Mouse (Mus musculus) liver, embryonic 16.5 days (tissue): ENCODE results near the gene Tbc1d5. TPM values are rescaled to one million over a fixed set of nuclear protein-coding genes. Genes with fewer than 3 reads are reported as not detected.

Source experiments
- ATAC-seq: fragments of 200-750 bp; cut with Nextera tagmentation; 2 replicates; pipeline ENCODE4 v1.8.0; 2017; ENCODE audit warnings: low read depth, mild to moderate bottlenecking, moderate number of reproducible peaks, moderate library complexity
- H3K27ac ChIP-seq: fragments of 300-500 bp; sonication (generic); 2 replicates; pipeline ENCODE4 v1.5.1; 2014; ENCODE audit warnings: mild to moderate bottlenecking, low read length
- H3K27me3 ChIP-seq: fragments of 300-500 bp; sonication (generic); 2 replicates; pipeline ENCODE4 v1.6.1; 2014; ENCODE audit warnings: low read depth, low read length, mixed read lengths; ENCODE audit not compliant: control insufficient read depth, insufficient read depth
- H3K36me3 ChIP-seq: fragments of 300-500 bp; sonication (generic); 2 replicates; pipeline ENCODE4 v1.6.1; 2014; ENCODE audit warnings: mild to moderate bottlenecking; ENCODE audit not compliant: control insufficient read depth, insufficient read depth
- H3K4me1 ChIP-seq: fragments of 300-500 bp; sonication (generic); 2 replicates; pipeline ENCODE4 v1.6.1; 2014; ENCODE audit warnings: low read depth, low read length, mixed read lengths; ENCODE audit not compliant: control insufficient read depth
- H3K4me2 ChIP-seq: fragments of 300-500 bp; sonication (generic); 2 replicates; pipeline ENCODE4 v1.6.1; 2014; ENCODE audit warnings: low read depth, low read length, mixed read lengths
- H3K4me3 ChIP-seq: fragments of 300-500 bp; sonication (generic); 2 replicates; pipeline ENCODE4 v1.5.1; 2014; ENCODE audit warnings: low read depth, mild to moderate bottlenecking, low read length
- H3K9ac ChIP-seq: fragments of 300-500 bp; sonication (generic); 2 replicates; pipeline ENCODE4 v1.6.1; 2014; ENCODE audit warnings: low read depth, low read length
- H3K9me3 ChIP-seq: fragments of 300-500 bp; sonication (generic); replicated peaks from 2 replicates; pipeline ENCODE4 v1.6.1; 2016; ENCODE audit warnings: low read length; ENCODE audit not compliant: control insufficient read depth
- WGBS: fragments of 180-500 bp; shearing (Covaris S2); extraction: QIAGEN DNeasy Blood & Tissue Kit; methylation state at CpG from one replicate; pipeline ENCODE4 v1.1.7; 2014; ENCODE audit not compliant: insufficient replicate concordance; 5-methylcytosine and 5-hydroxymethylcytosine counted together
- polyA plus RNA-seq: library from polyadenylated mRNA; unstranded; fragments of >200 nt; fragmentation: Nextera tagmentation; extraction: Ambion mirVana; gene quantifications from 2 replicates; pipeline ENCODE4 v1.2.1, GENCODE M21; 2015

Tbc1d5 gene
- polyA plus RNA-seq, 1 experiment from 2014 or later: 4.3 TPM

DNA sequence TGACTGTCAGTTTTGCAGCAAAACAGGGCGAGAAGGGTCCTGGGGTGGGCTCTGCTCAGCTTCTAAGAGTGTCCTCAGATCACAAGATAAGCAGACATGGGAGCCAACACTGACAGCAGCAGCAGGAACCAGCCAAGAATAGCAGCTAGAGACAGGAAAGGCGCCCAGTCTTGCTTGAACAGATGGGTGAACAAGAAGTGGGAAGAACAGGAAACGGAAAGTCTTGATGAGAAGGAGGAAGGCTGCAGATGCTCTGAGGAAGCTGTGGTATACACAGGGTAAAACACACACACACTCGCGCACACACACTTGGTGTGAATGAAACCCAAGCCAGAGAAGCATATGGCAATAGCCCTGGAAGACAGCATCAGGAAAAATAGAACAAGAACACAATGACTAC lies 415.7 kb downstream of the Tbc1d5 start:
- H3K4me2 ChIP-seq: no peak overlapping the region
- H3K9me3 ChIP-seq: no peaks in the 10 kb centered on the region
- no peaks in the 10 kb centered on the region for H3K4me1 ChIP-seq
- no peaks in the 10 kb centered on the region for H3K27me3 ChIP-seq
- H3K4me3 ChIP-seq: no peak overlapping the region
- no peak overlapping the region for H3K9ac ChIP-seq
- whole genome bisulfite sequencing: 24% methylated on average over 5 of the region's 5 CpGs
- ATAC-seq: no peak; the same call in 1 of the 2 replicates
- no peaks in the 10 kb centered on the region for H3K36me3 ChIP-seq
- no peak overlapping the region for H3K27ac ChIP-seq

DNA sequence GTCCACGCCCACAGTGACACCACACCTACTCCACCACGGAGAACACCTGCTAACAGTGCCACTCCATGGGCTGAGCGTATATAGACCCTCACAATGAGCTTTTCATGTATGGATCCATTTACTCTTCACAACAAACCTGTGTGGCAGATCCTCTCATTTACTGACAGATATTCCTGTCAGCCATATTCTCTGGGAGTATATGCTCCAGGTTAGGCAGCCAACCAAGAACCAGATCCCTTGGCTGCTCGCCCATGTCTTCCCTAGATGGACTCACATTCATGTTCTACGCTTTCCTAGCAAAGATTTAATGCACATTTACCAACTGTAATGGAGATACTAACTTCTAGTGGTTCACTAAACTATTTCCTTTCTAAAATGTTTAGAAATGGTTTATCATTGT lies 416.9 kb downstream of the Tbc1d5 start:
- Histone ChIP-seq H3K4me3 (no peak overlapping the region), H3K9ac (no peak overlapping the region), H3K36me3 (no peaks in the 10 kb centered on the region), H3K9me3 (no peaks in the 10 kb centered on the region), H3K4me2 (no peak overlapping the region), H3K27ac (no peak overlapping the region), H3K4me1 (no peaks in the 10 kb centered on the region), H3K27me3 (no peaks in the 10 kb centered on the region)
- 58% methylated on average over 5 of the region's 5 CpGs for WGBS
- no peak for ATAC-seq

DNA sequence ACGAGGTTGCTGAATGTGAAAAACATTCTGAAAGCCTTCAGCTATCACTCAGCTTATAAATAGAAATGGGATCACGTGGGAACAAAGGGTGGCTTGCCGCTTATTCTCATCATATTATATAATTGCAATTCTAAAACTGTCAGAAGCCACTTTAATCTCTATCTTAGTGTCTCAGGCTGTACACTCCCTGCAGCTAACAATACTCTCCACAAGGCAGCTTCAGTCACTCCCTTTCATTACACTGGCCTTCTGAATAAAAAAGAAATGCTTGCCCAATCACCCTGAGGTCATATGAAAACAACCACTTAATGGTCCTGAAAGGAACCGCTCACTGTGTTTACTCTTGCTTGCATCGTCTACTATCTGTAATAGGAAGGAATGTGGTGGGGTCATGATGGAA lies 418.1 kb downstream of the Tbc1d5 start:
- Histone ChIP-seq H3K27me3 (no peaks in the 10 kb centered on the region), H3K9me3 (no peaks in the 10 kb centered on the region), H3K36me3 (no peaks in the 10 kb centered on the region), H3K27ac (no peak overlapping the region), H3K9ac (no peak overlapping the region), H3K4me1 (no peaks in the 10 kb centered on the region), H3K4me2 (no peak overlapping the region), H3K4me3 (no peak overlapping the region)
- WGBS: 55% methylated on average over 5 of the region's 5 CpGs
- no peak for ATAC-seq

DNA sequence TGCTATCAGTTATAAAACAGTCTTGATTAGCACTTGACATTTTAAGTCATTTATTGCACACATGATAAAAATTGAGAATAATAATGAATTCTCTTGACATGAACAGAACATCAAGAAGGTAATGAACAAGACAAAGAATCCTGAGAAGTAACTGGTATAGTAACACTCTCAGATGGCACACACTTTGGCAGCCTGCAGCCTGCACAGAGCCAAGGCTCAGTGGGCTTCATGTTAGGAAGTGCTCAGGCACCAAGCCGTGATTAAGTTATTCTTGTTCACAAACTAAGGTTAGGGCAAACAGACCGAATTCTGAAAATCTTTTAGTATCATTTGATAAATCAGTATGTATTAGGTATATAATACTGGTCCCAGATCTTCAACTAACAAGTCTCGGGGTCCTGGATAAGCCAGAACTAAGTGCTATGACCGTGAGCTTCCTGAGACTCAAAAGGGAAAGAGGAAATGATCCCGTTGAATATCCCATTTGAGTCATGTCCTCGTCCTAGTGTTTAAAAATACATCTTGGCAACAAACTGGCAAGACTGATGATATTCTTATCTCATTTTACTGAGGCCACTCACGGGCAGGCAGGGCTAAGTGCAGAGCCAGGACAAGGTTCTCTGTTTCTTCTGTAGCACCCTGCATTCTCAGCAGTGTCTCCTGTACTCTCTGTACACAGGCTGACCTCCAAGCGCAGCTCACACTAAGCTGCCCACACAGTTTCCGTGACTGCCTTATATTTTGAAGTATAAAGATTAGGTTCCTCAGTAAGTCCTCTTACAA lies 425.6 kb downstream of the Tbc1d5 start:
- no peak overlapping the region for H3K9ac ChIP-seq
- no peak overlapping the region for H3K27ac ChIP-seq
- no peaks in the 10 kb centered on the region for H3K36me3 ChIP-seq
- H3K4me3 ChIP-seq: no peak overlapping the region
- H3K4me1 ChIP-seq: no peaks in the 10 kb centered on the region
- ATAC-seq: peak; percentile 30; the same call in 1 of the 2 replicates
- WGBS: 48% methylated on average over 9 of the region's 9 CpGs
- no peak overlapping the region for H3K4me2 ChIP-seq
- no peaks in the 10 kb centered on the region for H3K27me3 ChIP-seq
- H3K9me3 ChIP-seq: no peaks in the 10 kb centered on the region

DNA sequence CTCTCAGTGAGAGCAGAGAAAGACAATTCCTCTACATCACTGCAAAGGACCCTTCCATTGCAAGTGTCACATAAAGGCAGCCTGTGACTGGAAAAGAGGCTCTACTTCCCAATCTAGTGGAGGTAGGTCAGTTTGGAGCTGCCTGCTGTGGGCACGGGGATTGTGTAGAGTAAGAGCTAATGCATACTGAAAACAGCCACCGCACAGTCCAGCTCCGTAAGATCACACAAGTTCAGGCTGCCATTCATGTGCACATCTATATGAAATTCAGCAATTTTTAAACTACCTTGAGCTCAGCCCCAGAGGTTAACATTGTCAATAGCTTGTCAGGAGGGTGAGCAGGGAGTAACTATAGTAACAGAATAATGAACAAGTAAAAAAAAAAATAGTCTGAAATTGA lies 426.4 kb downstream of the Tbc1d5 start:
- Histone ChIP-seq H3K9ac (no peak overlapping the region), H3K27me3 (no peaks in the 10 kb centered on the region), H3K4me3 (no peak overlapping the region), H3K27ac (no peak overlapping the region), H3K9me3 (no peaks in the 10 kb centered on the region), H3K4me1 (no peaks in the 10 kb centered on the region), H3K4me2 (no peak overlapping the region), H3K36me3 (no peaks in the 10 kb centered on the region)
- WGBS: 89% methylated on average over 3 of the region's 3 CpGs
- ATAC-seq: no peak

DNA sequence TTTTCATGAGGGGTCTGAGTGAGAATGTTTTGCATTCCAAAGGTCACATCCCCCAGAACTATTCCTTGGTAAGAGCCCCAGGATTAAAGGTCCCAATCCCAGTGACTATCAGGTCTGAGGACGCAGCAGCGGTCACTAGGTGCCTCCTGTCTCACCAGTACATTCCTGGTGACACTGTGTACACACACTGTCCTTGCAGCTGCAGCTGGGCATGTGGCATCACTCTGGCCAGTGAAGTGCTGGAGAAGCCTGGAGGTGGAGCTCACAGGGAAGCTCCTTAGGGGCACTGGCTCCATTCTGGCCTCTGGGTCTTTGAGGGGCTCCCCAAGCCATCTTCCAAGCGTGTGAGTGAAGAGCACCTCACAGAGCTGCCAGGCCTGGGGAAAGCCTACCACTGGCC lies 427.2 kb downstream of the Tbc1d5 start:
- no peaks in the 10 kb centered on the region for H3K9me3 ChIP-seq
- H3K27ac ChIP-seq: no peak overlapping the region
- WGBS: 77% methylated on average over 3 of the region's 3 CpGs
- no peaks in the 10 kb centered on the region for H3K36me3 ChIP-seq
- H3K4me3 ChIP-seq: no peak overlapping the region
- no peak overlapping the region for H3K9ac ChIP-seq
- no peak for ATAC-seq
- no peaks in the 10 kb centered on the region for H3K4me1 ChIP-seq
- H3K27me3 ChIP-seq: no peaks in the 10 kb centered on the region
- no peak overlapping the region for H3K4me2 ChIP-seq

DNA sequence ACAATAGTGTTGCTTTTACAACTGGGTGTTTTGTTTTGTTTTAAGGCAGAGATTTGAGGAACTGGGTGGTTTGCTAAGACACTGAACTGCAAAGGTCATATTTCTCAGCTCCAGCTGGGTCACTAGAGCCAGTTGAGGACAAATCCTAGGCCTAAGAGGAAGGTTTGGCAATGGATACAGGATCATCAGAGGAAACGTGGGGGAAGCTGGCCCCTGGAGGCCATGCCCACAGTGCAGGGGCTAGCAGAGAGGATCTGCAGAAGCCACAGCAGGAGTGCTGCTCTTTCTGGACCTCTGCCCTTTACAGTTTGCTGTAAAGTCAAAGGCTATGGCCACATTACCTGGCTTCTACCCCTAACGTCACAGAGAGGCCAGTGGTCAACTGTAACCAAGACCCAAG lies 428.3 kb downstream of the Tbc1d5 start:
- H3K4me3 ChIP-seq: no peak overlapping the region
- 46% methylated on average over 2 of the region's 2 CpGs for WGBS
- H3K9ac ChIP-seq: no peak overlapping the region
- no peaks in the 10 kb centered on the region for H3K27me3 ChIP-seq
- no peaks in the 10 kb centered on the region for H3K4me1 ChIP-seq
- no peak for ATAC-seq
- H3K27ac ChIP-seq: no peak overlapping the region
- no peak overlapping the region for H3K4me2 ChIP-seq
- H3K9me3 ChIP-seq: no peaks in the 10 kb centered on the region
- H3K36me3 ChIP-seq: no peaks in the 10 kb centered on the region

DNA sequence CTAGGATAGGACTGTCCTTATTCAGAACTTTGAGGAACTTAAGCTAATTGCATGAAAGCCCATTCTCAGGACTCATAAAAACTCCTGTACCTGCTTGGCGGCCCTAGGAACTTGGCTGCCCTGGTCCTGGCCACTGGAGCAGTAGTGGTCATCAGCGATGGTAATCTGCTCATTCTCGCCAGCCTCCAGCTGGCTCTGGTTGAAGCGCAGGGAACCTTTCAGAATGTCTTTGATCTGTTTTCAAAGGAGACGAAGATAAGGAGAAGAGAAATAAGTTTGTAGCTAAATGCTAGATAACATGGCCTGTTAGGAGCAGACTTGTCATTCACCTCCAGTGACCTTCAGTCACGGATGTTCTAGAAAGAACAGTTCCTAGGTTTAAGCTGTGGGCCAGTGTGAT lies 437.8 kb downstream of the Tbc1d5 start:
- H3K27me3 ChIP-seq: no peaks in the 10 kb centered on the region
- ATAC-seq: no peak

DNA sequence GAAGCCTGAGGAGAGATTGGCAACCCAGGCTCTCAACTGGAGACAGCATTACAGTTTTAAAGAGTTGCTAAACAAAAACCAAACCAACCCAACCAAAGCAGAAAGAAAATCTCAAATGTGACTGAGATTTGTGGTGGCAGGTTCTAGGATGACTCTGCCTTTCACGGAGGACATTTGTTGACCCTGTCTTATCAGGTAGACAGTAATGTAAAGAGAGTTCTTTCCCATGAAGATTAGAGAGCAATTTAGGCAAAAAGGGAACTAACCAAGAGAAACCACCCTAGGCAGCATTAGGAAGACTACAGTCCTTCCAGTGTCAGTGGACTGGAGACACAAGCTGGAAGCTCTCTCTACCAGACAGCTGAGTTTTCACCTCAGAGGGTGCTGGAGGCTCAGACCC lies 438.3 kb downstream of the Tbc1d5 start:
- Histone ChIP-seq H3K27me3 (no peaks in the 10 kb centered on the region), H3K4me3 (no peak overlapping the region), H3K36me3 (no peaks in the 10 kb centered on the region), H3K4me1 (no peaks in the 10 kb centered on the region), H3K9me3 (no peaks in the 10 kb centered on the region), H3K9ac (no peak overlapping the region), H3K27ac (no peak overlapping the region), H3K4me2 (no peak overlapping the region)
- no peak for ATAC-seq
- 9% methylated on average over 1 of the region's 1 CpGs for WGBS

More for the DNA sequence above, 437.8 kb downstream of the Tbc1d5 start:
- Histone ChIP-seq H3K27ac (no peak overlapping the region), H3K9me3 (no peaks in the 10 kb centered on the region), H3K4me3 (no peak overlapping the region), H3K4me2 (no peak overlapping the region), H3K9ac (no peak overlapping the region), H3K4me1 (no peaks in the 10 kb centered on the region), H3K36me3 (no peaks in the 10 kb centered on the region)
- 62% methylated on average over 6 of the region's 6 CpGs for WGBS
